Mouse (Mus musculus) ovary, adult 18-20 months (tissue): Measurements from ENCODE around the gene Ppl.

Experiments used
- DNase-seq: peaks from one replicate; pipeline ENCODE4 v3.0.0; 2022; ENCODE audit warnings: low spot score, mixed read lengths

The Ppl gene

GRCm38 (mm10) chr16:5123476-5123875 lies 8.7 kb downstream of the Ppl start:
- DNase-seq: no peak

GRCm38 (mm10) chr16:5119845-5120244 lies 12.4 kb downstream of the Ppl start:
- DNase-seq: no peak

DNA sequence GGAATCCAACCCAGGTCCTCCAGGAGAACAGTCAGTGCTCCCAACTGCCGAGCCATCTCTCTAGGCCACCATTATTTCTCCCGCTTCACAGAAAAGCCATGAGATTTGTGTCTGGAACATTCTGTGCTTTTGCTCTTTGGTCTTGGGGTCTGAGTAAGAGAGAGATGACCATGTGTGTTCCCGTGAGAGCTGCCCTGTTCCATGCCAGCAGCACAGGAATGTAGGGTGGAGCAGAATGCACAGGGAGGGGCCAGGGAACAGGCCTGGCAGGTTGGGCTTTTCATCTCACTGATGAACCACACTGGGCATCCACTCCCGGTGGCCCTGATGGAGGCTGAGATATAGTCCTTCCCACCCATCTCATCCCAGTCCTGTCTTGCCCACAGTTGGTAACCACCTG lies 12.8 kb downstream of the Ppl start:
- no peak for DNase-seq

GRCm38 (mm10) chr16:5113582-5113981 lies 18.6 kb downstream of the Ppl start:
- DNase-seq: no peak

DNA sequence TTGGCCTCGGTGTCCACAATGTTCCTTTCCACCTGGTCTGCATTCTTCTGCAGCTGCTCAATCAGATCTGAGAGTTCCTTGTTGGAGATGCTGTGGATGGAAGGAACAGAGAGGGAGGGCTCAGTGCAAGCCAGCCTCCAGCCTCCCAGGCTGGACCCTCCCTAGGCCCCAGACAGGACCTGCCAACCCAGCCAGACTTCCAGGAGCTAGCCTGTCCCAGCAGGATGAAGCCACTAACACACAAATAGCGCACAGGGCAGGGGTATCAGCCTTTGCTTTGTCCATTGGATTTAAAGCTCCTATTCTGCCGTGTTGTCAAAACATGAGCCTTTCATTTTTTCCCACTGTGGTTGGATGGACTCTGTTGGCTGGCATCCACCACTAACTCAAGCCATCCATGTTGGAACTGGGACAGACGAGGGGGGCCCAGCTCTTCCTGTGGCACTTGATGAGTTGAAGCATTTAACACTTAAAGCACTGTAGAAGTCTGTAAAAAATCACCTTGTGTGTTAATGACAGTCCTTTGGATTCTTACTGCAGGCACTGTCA lies 19.1 kb downstream of the Ppl start:
- DNase-seq: no peak

DNA sequence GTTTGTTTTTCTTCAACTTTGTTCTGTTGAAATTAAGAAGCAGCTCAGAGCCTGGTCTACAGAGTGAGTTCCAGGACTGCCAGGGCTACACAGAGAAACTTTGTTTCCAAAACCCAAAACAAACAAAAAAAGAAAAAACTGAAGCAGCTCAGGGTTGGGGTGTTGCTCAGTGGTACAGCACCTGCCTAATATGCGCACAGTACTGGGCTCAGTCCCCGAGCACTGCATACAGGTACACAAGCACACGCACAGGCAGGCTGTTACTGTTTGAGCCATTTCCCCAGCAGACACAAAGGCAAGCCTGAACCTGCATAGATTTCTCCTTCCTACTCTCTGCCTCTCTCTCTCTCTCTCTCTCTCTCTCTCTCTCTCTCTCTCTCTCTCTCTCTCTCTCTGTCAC lies 21.2 kb downstream of the Ppl start:
- DNase-seq: no peak

- no peak for DNase-seq
Measured at GRCm38 (mm10) chr16:5109877-5110276, 22.3 kb downstream of the Ppl start.

- DNase-seq: no peak
Measured at GRCm38 (mm10) chr16:5101000-5101399, 31.2 kb downstream of the Ppl start.

- DNase-seq: no peak
Measured at GRCm38 (mm10) chr16:5096504-5096903, 35.7 kb downstream of the Ppl start.

GRCm38 (mm10) chr16:5093285-5093684 lies 38.9 kb downstream of the Ppl start:
- no peak for DNase-seq

GRCm38 (mm10) chr16:5089021-5089420 lies 43.2 kb downstream of the Ppl start:
- DNase-seq: no peak

DNA sequence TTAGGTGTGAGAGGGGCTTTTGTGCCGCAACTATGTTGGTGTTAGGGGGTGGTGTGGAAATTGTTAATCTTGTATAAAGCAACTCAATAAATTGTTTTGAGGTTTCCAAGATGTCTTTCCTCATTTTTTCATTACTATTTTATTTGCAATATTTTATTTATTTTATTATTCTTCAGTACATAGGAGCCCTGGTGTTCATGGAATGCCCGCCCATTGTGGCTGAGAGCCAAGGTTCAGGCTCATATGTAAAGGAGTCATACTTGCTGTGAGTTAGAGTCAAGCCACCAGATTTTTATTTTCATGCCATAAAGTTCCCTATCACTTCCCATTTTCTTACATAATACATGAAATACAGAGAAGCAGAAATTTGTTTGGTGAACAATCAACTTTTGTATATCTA lies 46.0 kb downstream of the Ppl start:
- no peak for DNase-seq

DNA sequence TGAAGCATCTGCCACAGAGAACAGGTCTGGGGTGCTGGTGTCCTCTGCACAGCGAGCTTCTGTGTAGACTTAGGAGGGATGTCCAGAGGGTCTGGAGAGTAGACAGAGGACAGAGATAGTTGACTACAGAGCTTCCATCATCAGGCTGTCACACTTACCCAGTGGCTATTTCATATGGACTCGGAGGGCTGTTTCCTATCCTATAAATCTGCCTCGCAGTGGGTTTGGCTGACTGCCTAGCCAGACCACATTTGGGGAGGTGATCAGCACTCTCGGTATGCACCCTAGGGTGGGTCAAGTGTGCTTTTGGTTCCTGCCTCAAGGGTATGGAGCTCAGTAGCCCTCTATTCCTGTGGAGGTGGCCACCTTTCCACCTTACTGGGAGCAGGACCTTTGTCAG lies 47.0 kb downstream of the Ppl start:
- no peak for DNase-seq

DNA sequence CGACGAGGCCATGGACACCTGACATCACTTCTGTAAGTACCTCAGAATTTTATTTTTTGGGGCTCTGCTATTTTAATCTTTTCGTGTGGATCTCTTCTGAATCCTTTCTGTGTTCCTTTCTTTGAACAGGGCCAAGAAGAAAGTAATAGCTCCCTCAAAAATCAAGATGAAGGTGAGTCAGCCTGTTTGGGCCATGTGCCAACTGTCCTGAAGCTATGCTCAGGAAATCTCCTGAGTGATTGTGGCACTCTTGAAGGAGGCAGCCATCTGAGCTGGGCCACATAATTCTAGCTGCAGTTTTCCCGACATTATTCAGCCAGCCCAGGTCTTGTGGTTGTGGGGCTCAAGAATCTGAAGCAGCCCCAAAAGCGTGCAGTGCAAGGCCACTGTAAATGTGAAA lies 57.9 kb downstream of the Ppl start:
- no peak for DNase-seq

DNA sequence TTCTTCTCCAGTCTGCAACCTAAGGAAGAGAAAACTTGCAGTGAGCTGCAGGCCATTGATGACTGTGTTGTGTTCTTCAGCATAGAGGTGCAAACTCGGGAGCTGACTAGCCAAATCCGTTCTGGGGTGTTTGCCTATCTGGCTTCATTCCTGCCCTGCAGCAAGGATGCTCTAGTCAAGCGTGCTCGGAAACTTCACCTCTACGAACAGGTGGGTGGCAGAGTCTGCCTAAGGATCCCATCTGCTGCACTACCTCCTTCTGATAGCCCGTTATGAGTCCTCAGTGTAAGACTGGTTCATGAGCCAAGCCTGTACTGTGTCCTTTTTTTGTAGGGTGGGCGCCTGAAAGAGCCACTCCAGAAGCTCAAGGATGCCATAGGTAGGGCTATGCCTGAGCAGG lies 60.2 kb downstream of the Ppl start:
- DNase-seq: no peak

DNA sequence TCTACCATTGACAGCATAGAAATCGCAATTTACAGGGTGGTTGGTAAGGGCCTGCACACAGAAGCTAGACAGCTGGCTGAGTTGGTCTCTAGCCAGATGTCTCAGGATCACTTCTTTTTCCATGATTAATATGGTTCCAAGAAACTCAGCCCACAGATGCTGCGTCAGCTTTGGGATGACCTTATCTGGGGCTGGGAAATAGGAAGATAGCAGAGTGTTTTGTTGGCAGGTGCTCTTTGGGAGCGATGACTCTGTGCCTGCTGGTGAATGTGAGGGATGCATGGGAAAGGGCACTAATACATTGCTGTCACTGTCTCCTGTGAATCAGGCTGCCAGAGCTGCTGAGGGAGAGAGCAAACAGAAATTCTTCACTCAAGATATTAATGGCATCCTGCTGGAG lies 61.9 kb downstream of the Ppl start:
- no peak for DNase-seq

GRCm38 (mm10) chr16:5063472-5063871 lies 68.7 kb downstream of the Ppl start:
- no peak for DNase-seq

DNA sequence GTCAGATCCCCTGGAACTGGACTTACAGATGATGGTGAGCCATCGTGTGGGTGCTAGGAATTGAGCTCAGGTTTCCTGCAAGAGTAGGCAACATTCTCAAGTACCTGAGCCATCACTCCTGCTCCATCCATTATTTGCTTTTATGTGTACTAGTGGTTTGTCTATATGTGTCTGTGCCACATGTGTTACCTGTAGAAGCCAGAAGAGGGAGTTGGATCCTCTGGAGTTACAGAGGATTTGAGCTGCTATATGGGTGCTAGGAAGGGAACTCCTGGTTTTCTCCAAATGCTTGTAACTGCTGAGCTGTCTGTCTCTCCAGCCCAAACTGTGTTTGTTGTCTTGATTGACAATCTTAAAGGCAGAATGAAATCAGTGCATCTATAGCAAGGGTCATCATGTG lies 74.1 kb downstream of the Ppl start:
- DNase-seq: no peak

DNA sequence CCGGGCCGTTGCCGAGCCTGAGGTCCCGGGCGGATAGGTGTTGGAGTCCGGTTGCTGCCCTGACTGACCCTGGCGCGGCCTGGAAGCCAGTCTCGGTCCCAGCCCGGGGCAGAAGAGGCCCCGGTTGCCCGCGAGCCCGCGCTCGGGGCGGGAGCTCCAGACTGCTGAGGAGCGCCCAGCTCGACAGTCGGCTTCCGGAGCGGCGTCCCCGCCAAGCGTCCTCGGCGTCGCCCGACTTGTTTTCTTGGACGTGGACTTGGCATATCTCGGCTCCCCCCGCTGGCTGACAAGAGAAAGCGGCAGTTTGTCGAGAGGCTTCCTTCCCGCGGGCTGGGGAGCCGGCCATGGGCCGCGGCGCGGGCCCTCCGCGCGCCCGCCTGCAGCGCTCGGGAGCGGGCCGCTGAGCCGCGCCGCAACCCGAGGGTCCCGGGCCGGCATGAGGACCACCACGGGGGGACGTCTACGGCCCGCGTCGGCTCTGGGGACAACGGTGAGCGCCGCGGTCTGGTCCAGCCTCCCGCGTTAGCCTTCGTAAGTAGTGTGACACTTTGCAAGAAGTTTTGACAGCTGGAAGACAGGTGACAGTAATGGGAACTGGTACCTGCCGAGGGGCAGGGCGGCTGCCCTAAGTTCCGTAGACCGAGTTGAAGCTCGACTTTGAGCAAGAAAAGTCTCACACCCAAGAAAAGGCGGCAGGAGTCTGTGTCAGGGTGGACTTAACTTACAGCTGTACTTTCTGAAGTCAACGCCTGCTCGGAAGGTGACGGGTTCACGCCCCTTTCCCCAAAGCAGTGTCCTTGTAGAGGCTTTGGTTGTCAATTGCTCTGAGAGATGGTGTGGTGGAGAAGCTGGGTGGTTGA lies 81.7 kb downstream of the Ppl start:
- peak; percentile 64 for DNase-seq

DNA sequence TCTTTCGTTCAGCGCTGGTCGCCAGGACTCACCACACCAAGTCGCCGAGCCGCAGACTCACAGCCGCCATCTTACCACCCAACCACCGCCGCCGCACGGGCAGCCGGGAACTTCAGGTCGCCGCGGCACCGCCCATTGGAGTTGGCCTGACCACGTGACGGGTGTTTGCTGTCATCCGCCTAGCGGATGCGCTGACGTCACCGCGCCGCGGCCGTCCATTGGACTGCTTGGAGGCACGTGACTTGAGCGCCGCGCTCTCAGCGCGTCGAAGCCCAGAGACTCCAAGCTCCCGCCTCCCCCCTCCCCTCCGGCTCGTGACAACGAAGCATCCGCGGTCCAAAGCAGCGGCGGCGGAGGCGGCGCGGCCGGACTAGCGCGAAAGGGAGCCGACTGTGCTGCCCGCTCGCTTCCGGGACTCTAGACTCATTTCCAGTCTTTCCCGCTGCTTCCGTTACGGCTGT lies 82.4 kb downstream of the Ppl start, which contains the start of the genes Glyr1 and Ubn1:
Gene Glyr1, minus strand, starts transcription at position 90 of the 461 bp plus-strand sequence.
Gene Ubn1, plus strand, starts transcription at position 284 of the 461 bp plus-strand sequence.
- DNase-seq: peak; percentile 99

DNA sequence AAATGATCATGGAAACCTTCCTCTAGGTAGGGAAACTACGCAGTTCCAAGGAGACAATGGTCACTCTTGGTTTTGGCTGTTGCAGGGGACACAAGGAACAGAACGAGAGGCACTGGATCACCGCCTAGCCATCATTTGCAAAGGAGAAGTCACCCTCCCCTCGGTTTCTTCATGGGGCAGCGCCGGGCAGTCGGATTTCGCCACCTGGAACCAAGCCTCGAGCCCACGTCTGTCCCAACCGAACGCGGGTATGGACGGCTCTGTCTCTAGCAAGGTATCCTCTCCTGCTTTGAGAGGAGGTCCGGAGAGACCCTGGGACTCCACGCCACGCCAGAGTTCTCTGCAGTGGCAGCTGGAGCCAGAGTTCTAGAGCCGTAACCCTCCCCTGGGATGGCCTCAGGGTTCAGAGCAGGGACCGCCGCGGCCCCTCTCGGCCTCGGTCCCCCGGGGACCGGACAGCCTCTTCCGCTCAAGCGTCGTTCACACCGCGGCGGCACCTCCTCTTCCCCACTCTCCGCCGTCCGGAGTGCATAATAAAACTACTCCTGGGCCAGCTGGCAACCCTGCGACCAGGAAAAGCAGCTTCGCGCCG lies 82.9 kb downstream of the Ppl start:
- DNase-seq: no peak

GRCm38 (mm10) chr16:5045322-5045721 lies 86.9 kb downstream of the Ppl start:
- DNase-seq: no peak

GRCm38 (mm10) chr16:5036649-5037234 lies 95.5 kb downstream of the Ppl start:
- no peak for DNase-seq
